Mouse (Mus musculus): ENCODE data around the gene Coasy. TPM values are rescaled to one million over a fixed set of nuclear protein-coding genes. Genes with fewer than 3 reads are reported as not detected.

Coasy gene
- total RNA-seq, 2 experiments from 2014 or later: 1.7 to 3.8 TPM

GRCm38 (mm10) chr11:101085617-101086322 lies 3.4 kb downstream of the Coasy start:
- ATAC-seq (replicated peaks; ENCODE audit: low FRiP score, poor library complexity, severe bottlenecking): no peak

- ATAC-seq (replicated peaks; ENCODE audit: low FRiP score, poor library complexity, severe bottlenecking): no peak
Observed at GRCm38 (mm10) chr11:101086323-101086674, 3.9 kb downstream of the Coasy start.

GRCm38 (mm10) chr11:101086756-101087681 lies 4.7 kb downstream of the Coasy start, which contains the start of gene Mlx:
Gene Mlx (plus strand): TSS chr11:101087277.
- peak; percentile 78 for ATAC-seq (replicated peaks; ENCODE audit: low FRiP score, poor library complexity, severe bottlenecking)

- ATAC-seq (replicated peaks; ENCODE audit: low FRiP score, poor library complexity, severe bottlenecking): no peak
Observed at GRCm38 (mm10) chr11:101087682-101088055, 5.3 kb downstream of the Coasy start.

- ATAC-seq (replicated peaks; ENCODE audit: low FRiP score, poor library complexity, severe bottlenecking): no peak
Observed at GRCm38 (mm10) chr11:101089931-101090330, 7.6 kb downstream of the Coasy start.

GRCm38 (mm10) chr11:101094930-101095313 lies 12.6 kb downstream of the Coasy start:
- ATAC-seq (replicated peaks; ENCODE audit: low FRiP score, poor library complexity, severe bottlenecking): peak; percentile 10

GRCm38 (mm10) chr11:101095314-101096024 lies 13.1 kb downstream of the Coasy start, which contains the start of gene Psmc3ip:
Gene Psmc3ip (minus strand): TSS chr11:101095436.
- peak; percentile 97 for ATAC-seq (replicated peaks; ENCODE audit: low FRiP score, poor library complexity, severe bottlenecking)

GRCm38 (mm10) chr11:101098231-101098630 lies 15.9 kb downstream of the Coasy start:
- no peak for ATAC-seq (replicated peaks; ENCODE audit: low FRiP score, poor library complexity, severe bottlenecking)

GRCm38 (mm10) chr11:101103011-101103410 lies 20.6 kb downstream of the Coasy start:
- ATAC-seq (replicated peaks; ENCODE audit: low FRiP score, poor library complexity, severe bottlenecking): no peak

- no peak for ATAC-seq (replicated peaks; ENCODE audit: low FRiP score, poor library complexity, severe bottlenecking)
Observed at GRCm38 (mm10) chr11:101109351-101109750, 27.0 kb downstream of the Coasy start.

- ATAC-seq (replicated peaks; ENCODE audit: low FRiP score, poor library complexity, severe bottlenecking): no peak
Observed at GRCm38 (mm10) chr11:101110708-101111107, 28.3 kb downstream of the Coasy start.

GRCm38 (mm10) chr11:101111178-101111577 lies 28.8 kb downstream of the Coasy start:
- ATAC-seq (replicated peaks; ENCODE audit: low FRiP score, poor library complexity, severe bottlenecking): no peak

GRCm38 (mm10) chr11:101112186-101112585 lies 29.8 kb downstream of the Coasy start:
- ATAC-seq (replicated peaks; ENCODE audit: low FRiP score, poor library complexity, severe bottlenecking): no peak

- ATAC-seq (replicated peaks; ENCODE audit: low FRiP score, poor library complexity, severe bottlenecking): no peak
Observed at GRCm38 (mm10) chr11:101115564-101115963, 33.2 kb downstream of the Coasy start.

- ATAC-seq (replicated peaks; ENCODE audit: low FRiP score, poor library complexity, severe bottlenecking): no peak
Observed at GRCm38 (mm10) chr11:101118105-101118504, 35.7 kb downstream of the Coasy start.

GRCm38 (mm10) chr11:101119131-101119760 lies 36.9 kb downstream of the Coasy start:
- ATAC-seq (replicated peaks; ENCODE audit: low FRiP score, poor library complexity, severe bottlenecking): peak; percentile 67

GRCm38 (mm10) chr11:101119761-101120544 lies 37.6 kb downstream of the Coasy start, which contains the start of the genes Retreg3 and Tubg1:
Gene Retreg3 (minus strand): TSS chr11:101119893.
Gene Tubg1 (plus strand): TSS chr11:101119938.
- ATAC-seq (replicated peaks; ENCODE audit: low FRiP score, poor library complexity, severe bottlenecking): peak; percentile 88

GRCm38 (mm10) chr11:101120545-101121188 lies 38.3 kb downstream of the Coasy start:
- peak; percentile 8 for ATAC-seq (replicated peaks; ENCODE audit: low FRiP score, poor library complexity, severe bottlenecking)
